Mouse (Mus musculus) thymus, adult 2 months (tissue): ENCODE data around the gene Rmi2. TPM values are rescaled to one million over a fixed set of nuclear protein-coding genes. Genes with fewer than 3 reads are reported as not detected.
A peak's percentile ranks its signal among the peaks of the same experiment; 100 is the strongest.

Experiments used
- DNase-seq: peaks from one replicate; pipeline ENCODE4 v3.0.0; 2021
- H3K27ac ChIP-seq: fragments of 200-500 bp; 2 replicates; pipeline ENCODE4 v1.5.1; 2012; ENCODE audit warnings: low read length, control low read depth; ENCODE audit not compliant: control insufficient read depth, insufficient read depth
- H3K27me3 ChIP-seq: fragments of 200-500 bp; 2 replicates; pipeline ENCODE4 v1.6.1; 2012; ENCODE audit warnings: mild to moderate bottlenecking, low read length, moderate library complexity, mixed read lengths; ENCODE audit not compliant: control insufficient read depth, insufficient read depth
- H3K36me3 ChIP-seq: fragments of 200-500 bp; 2 replicates; pipeline ENCODE4 v1.6.1; 2012; ENCODE audit warnings: mild to moderate bottlenecking, low read length, moderate library complexity; ENCODE audit not compliant: control insufficient read depth, insufficient read depth
- H3K4me1 ChIP-seq: fragments of 200-500 bp; replicated peaks from 2 replicates; pipeline ENCODE4 v1.6.1; 2012; ENCODE audit warnings: low read length; ENCODE audit not compliant: control insufficient read depth, insufficient read depth
- H3K4me3 ChIP-seq: fragments of 200-500 bp; 2 replicates; pipeline ENCODE4 v1.5.1; 2012; ENCODE audit warnings: mild to moderate bottlenecking, low read length, control low read depth, moderate library complexity; ENCODE audit not compliant: control insufficient read depth, insufficient read depth
- CTCF ChIP-seq: fragments of 200-500 bp; IDR thresholded peaks from 2 replicates; pipeline ENCODE4 v1.5.1; 2012; ENCODE audit warnings: mild to moderate bottlenecking, control low read depth, low read length, moderate library complexity, borderline replicate concordance; ENCODE audit not compliant: control insufficient read depth, poor library complexity, insufficient read depth; ENCODE audit errors: extremely low read depth
- POLR2A ChIP-seq: fragments of 200-500 bp; IDR thresholded peaks from 2 replicates; pipeline ENCODE4 v1.6.1; 2012; ENCODE audit warnings: mild to moderate bottlenecking, low read length, control low read depth, moderate library complexity; ENCODE audit not compliant: control insufficient read depth, poor library complexity, insufficient read depth; ENCODE audit errors: extremely low read depth
- WGBS: fragments of 180-500 bp; shearing (Covaris S2); methylation state at CpG from one replicate; pipeline ENCODE4 v1.1.7; 2018; 5-methylcytosine and 5-hydroxymethylcytosine counted together
- polyA plus RNA-seq: library from polyadenylated mRNA; depleted of rRNA; stranded (reverse); fragments of >200 nt; gene quantifications from 2 replicates; pipeline ENCODE4 v1.2.3, GENCODE M21; 2012

Rmi2 gene
- polyA plus RNA-seq, 1 experiment, result 23.0 TPM

DNA sequence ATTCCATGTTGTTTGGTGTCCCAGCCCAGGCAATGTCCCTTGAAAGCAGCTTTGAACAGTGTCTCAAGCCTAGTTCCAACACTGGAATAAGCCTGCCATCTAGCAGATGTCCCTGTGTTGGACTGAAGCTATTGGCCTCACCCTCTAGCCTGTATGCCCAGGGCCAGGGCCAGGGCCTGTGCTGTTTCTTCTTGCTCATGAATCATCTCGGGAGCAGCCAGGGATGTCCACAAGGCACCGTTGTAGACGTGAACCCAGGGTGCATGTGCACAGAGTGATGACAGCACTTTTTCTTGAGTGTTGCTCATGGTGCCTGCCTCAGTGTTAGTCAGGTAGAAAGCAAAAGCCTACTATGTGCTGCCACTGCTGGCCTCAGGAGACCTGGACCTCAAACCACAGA lies 2.4 kb downstream of the Rmi2 start:
- Histone ChIP-seq H3K4me3 (no peak overlapping the region), H3K27ac (peak overlapping the region; percentile 96), H3K36me3 (no peaks in the 10 kb centered on the region), H3K27me3 (no peaks in the 10 kb centered on the region), H3K4me1 (peaks cover 52% of the 10 kb centered on the region)
- WGBS, result 95% methylated on average over 3 of the region's 3 CpGs
- TF ChIP-seq POLR2A (no peak), CTCF (no peak)
- DNase-seq, result no peak

DNA sequence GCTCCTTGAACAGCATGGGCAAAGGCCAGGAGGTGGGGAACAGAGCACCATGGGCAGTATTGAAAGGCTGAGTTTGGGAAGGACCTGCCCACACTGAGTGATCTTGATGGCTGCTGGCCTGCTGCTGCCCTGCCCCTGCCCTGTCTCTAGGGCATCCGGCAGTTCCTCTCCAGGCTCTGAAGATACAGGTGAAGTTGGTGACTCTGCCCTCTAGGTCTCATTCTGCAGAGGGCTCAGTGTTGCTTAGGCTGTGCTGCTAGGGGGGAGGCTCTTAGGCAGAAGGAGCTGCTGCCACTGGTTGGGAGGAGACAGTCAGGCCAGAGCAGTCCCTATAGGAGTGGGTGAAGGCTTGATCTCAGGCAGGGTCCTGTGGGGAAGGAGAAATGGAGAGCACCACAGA lies 3.0 kb downstream of the Rmi2 start:
- Histone ChIP-seq H3K4me3 (peak overlapping the region; percentile 19), H3K27me3 (no peaks in the 10 kb centered on the region), H3K4me1 (peaks cover 56% of the 10 kb centered on the region), H3K36me3 (no peaks in the 10 kb centered on the region), H3K27ac (peak overlapping the region; percentile 96)
- WGBS, result 25% methylated on average over 1 of the region's 1 CpGs
- no peak for TF ChIP-seq CTCF
- TF ChIP-seq POLR2A, result 0 out of 2 replicates have a peak, but pooled peaks have one; percentile 25
- peak; percentile 66 for DNase-seq

DNA sequence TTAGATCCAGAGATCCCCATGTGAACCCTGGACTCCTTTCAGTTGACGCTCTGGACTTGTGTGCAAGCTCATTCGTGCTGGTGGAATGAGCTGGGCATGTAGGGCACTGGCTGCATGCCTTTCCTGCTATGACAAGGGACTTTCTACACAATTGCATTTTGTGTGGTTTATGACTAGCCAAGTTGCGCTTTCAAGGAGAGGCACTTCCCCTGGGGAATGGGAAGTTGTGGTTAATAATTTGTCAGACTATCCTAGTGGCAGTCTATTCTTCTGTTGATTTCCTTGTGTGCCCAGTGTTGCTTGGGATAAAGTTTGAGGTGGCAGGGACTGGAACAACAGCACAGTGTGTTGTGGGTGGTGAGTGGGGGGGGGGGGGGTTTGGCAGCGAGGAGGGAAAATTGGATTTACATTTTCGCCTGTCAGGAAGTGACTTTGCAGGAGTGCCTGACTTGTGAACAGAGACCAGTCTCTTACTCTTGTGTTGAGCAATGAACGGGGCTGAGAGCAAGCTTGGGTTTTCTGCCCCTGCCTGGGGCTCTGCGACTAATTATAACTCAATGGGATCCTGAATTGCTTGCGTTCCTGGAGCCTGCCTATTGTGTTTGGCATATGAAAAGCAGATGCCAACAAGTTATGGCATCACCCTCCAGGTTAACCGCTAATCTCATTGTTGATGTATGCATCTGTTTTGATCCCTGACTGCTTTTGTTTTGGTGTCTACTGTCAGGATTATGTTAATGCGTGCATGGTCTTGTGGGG lies 3.8 kb downstream of the Rmi2 start:
- TF ChIP-seq CTCF (no peak), POLR2A (no peak)
- no peaks in the 10 kb centered on the region for H3K27me3 ChIP-seq
- H3K4me1 ChIP-seq, result peaks cover 60% of the 10 kb centered on the region
- H3K36me3 ChIP-seq, result no peaks in the 10 kb centered on the region
- no peak for DNase-seq
- 64% methylated on average over 10 of the region's 10 CpGs for WGBS
- H3K4me3 ChIP-seq, result peak overlapping the region; percentile 19
- H3K27ac ChIP-seq, result peak overlapping the region; percentile 96

DNA sequence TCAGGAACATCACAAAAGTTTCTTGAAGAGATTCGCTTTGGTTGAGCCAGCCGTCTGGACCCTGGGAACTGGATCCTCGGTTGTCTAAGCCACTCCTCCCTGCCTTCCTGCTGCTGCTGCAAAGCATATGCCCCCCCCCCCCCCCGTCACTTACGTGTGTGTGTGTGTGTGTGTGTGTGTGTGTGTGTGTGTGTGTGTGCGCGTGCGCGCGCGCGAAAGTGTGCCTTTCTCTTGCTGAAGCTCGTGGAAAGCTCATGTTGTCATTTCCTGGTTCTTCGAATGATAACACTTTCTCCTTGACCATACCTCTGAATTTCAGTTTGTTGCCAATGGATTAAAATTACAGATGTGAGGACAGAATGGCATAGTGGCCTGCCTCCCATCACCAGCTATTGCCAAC lies 5.2 kb downstream of the Rmi2 start:
- TF ChIP-seq CTCF (no peak), POLR2A (no peak)
- H3K36me3 ChIP-seq, result no peaks in the 10 kb centered on the region
- no peaks in the 10 kb centered on the region for H3K27me3 ChIP-seq
- WGBS, result 82% methylated on average over 14 of the region's 14 CpGs
- peak overlapping the region; percentile 41; the same call in 1 of the 2 replicates for H3K27ac ChIP-seq
- no peak overlapping the region for H3K4me3 ChIP-seq
- H3K4me1 ChIP-seq, result peaks cover 67% of the 10 kb centered on the region
- DNase-seq, result no peak

DNA sequence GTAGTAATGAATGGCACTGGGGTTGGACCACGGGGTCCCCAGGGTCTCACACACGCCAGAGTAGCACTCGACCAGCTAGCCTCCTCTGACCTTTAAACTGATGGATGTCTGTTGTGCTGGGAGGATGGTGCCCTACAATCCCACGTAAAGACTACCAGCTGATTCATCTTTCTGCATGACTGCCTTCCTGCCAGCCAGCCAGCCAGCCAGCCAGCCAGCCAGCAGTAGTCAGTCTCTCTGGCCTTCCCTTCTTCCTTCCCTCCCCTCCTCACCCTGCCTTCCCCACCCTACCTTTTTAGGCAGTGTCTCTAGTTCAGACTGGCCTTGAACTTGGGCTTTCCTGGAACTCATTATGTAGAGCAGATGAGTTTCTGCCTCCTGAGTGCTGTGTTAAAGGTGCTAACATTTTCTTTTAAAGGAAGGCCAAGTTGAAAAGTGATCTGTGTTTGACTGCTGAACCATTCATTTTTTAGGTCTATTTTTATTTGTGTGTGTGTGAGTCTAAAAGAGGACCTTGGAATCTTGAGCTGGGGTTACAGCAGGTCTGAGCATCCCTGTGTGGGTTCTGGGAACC lies 7.5 kb downstream of the Rmi2 start:
- no peak for TF ChIP-seq CTCF
- no peak for TF ChIP-seq POLR2A
- 60% methylated on average over 4 of the region's 4 CpGs for WGBS
- no peak for DNase-seq
- Histone ChIP-seq H3K36me3 (no peaks in the 10 kb centered on the region), H3K27ac (no peak overlapping the region), H3K4me3 (no peak overlapping the region), H3K4me1 (peaks cover 78% of the 10 kb centered on the region), H3K27me3 (no peaks in the 10 kb centered on the region)

DNA sequence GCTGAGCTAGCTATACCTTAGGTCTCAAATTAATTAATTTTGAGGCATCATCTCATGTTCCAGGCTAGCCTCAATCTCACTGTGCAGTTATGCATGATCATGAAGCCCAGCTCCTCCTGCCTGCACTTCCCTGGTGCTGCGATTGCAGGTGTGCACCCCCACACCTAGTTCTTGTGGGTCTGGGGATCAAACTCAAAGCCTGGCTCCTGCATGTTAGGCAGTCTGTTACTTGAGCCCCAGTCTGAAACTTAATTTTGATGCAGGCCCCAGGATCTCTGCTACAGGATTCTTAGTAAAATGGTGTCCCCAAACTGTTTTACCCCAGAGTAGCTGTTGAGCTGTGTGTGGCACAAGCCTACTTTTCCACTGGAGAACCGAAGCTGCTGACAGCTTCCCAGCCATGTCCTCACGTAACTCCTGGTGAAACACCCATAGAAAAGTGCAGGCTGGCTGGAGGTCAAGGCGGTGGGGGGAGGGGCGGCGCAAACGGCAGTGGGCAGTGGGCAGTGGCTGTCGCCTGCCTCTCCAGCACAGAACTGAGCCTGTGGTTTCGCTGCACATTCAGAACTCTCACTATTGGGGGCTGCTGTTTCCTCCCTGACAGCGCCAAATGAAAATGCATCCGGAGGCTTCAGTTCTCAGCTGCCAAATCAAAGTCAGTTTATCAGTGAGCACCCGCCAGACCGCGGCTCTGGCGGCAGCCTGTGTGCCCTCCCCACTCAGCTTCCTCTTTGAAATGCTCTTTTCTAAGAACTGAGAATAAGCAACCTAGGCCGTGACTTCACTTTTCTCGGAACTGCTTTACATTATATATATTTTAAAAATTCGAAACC lies 8.8 kb downstream of the Rmi2 start:
- Histone ChIP-seq H3K27ac (peak overlapping the region; percentile 81), H3K36me3 (no peaks in the 10 kb centered on the region), H3K4me1 (peaks cover 67% of the 10 kb centered on the region), H3K4me3 (peak overlapping the region; percentile 37), H3K27me3 (no peaks in the 10 kb centered on the region)
- under 1% methylated on average over 18 of the region's 18 CpGs for WGBS
- TF ChIP-seq POLR2A, result 0 out of 2 replicates have a peak, but pooled peaks have one; percentile 16
- TF ChIP-seq CTCF, result no peak
- DNase-seq, result peak; percentile 80
